Mouse (Mus musculus) cerebellum, adult 11 months (tissue): ENCODE results near the gene Hoxd13.

Source experiments
- DNase-seq: peaks from one replicate; pipeline ENCODE4 v3.0.0; 2022

Gene Hoxd13

DNA sequence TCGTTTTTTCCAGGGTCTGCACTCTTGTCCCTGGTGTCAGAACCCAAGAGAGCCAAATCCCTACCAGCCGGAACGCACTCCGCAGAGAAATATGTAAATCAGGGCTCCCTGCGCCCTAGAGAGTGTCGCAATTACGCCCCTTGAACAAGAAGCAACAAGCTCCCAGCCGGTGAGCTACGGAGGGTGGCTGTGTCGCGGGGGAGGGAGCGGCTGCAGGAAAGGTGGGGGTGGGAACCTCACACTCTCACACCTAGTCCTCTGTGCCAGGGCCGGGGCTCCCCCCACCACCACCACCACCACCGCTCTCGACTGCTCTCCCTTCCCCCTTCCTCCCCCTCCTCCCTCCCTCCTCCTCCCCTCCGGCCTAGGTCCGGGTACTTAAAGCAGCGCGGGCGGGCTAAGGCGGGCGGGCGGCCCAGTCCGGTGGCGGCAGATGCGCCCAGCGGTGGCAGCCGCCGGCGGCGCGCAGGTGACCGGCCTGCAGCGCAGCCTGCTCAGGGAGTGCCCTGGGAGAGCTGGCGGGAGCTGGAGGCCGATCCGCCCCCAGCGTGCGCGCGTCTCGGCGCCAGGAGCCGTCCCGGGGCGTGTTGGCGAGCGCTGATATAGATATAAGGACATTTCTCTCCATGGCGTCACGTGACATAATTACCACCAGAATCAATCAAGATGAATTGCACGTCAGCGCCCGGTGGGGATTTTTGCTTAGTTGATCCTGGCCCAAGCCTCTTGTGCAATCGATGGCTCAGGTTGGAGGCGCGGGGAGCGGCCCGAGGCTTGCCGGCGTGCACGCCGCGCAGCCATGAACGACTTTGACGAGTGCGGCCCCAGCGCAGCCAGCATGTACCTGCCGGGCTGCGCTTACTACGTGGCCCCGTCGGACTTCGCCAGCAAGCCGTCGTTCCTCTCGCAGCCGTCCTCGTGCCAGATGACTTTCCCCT, 13.8 kb downstream of the Hoxd13 start:
- no peak for DNase-seq

DNA sequence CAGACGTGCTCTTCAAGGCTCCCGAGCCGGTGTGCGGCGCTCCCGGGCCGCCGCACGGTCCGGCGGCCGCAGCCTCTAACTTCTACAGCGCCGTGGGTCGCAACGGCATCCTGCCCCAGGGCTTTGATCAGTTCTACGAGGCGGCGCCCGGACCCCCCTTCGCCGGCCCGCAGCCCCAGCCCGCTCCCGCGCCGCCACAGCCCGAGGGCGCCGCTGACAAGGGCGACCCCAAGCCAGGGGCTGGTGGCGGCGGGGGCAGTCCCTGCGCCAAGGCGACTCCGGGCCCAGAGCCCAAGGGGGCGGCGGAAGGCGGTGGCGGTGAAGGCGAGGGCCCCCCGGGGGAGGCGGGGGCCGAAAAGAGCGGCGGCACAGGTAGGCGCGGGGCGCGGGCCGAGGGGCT, 14.7 kb downstream of the Hoxd13 start:
- no peak for DNase-seq

DNA sequence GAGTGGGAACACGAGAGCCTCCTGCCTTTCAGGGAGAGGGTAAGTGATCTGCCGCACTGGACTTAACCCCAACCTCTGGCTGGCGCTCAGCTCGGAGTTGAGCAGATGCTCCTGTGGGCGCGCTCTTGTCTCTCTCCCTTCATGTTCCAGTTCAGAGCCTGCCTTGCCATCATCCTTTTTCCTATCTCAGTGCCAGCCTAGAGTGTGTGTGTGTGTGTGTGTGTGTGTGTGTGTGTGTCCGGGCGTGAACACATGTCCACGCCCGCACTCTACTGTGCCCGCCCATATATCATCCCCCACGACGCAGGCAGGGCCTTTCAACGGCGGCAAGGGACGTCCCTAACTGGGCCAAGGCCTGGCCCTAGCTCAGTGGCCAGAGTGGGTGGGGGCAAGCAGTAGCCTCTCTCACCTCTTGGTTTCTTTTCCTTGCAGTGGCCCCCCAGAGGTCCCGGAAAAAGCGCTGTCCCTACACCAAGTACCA, 15.4 kb downstream of the Hoxd13 start:
- DNase-seq, result no peak

DNA sequence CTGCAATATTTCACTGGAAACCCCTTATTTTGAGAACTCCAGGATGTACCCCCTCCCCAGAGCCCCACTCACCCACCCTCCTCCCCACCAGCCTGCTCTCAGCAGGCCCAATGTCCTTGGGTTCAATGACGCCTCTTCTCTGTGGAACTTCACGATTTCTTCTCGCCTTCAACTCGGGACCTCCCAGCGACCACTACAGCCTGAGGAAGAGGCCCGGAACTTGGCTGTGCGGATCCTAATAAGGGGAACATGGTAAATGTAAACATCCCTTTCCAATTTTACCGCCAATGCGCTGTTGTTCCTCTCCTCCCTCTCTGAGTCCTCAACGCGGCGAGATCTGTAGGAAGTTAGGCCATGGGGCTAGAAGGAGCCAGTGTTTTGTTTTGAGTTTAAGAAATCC, 16.0 kb downstream of the Hoxd13 start:
- no peak for DNase-seq

DNA sequence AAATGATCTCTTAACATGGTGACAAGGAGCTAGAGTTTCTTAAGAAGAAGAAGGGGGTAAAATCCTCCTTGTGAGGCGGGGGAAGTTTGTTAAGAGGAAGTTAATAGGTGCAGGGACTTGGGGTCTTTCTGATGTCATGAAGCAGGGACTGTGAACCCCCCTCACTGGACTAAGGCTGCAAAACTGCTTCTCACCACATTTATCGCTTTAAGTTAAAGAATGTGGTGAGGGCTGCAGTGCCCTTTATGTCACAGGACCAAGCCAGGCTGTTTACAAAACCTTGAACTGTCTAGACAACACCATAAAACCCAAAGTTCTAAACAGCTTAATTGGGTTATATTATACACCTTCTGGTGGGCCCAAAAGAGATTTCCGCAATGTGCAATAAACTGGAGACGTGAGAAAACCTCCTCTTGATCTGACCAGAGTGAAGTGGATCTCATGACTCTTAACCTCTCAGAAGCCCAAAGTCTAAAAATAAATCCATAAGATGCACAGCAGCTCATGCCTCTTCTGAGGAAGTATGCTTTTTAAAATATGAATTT, 17.0 kb downstream of the Hoxd13 start:
- no peak for DNase-seq

DNA sequence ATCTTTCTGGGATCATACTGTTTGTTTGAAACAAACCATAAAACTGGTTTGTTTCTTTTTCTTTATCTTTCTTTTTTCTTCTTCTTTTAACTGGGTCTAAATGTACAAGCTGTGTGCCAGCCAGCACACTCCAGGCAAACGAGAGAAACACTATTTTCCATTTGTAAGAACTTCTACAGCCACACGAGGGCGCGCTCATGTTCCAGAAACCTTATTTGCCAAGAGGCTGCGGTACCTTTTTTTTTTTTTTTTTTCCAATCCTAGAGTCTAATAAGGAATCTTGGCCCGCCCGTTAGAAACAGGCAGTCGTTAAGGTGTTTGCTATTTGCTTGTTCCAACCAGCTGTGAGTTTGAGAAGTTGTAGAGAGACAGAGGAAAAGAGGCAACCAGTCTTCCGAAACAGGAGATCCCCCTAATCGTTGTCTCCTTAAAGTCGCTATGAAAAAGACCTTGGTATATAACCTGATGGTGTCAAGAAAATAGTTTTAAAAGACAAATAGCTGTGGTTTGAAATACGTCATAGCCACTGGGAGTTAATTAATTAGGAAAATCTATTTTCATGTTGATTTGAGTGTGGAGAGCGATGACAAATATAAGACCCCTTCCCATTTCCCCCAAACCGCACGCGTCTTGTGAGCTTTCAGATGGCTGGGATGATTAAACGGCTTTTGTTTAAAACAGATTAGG, 18.3 kb downstream of the Hoxd13 start:
- no peak for DNase-seq

DNA sequence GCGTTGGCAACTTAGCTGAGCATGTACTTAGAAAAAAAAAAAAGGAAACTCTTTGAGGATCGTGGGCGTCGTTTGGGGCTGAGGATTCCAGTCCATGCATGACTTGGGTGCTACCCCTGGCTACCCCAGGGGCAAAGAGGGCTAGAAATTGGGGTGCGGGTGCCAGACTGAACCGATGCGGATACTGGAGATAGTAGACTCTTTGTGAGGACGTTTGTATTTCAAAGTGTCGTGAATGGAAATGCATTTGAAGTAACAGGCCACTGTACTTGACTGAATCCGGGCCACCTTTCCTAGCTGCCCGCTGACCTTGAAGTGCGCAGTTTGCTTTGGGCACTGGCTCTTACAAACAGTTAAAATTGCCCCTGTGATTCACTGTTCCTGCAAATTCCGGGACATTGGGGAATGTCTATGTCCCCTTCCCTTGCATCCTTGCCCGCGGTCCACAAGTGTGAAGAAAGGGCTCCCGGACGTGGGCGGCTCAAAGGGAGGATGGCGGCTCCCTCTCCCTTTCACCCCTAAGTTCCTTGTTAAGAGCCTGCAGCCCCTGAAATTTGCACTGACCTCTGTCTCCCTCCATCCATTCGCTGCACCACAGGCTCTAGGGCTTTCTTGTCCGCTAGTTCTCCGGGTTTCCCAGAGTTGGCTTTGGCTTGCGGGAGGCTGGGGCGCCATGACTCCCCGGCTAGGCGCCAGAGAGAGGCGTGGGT, 19.0 kb downstream of the Hoxd13 start:
- DNase-seq, result no peak

DNA sequence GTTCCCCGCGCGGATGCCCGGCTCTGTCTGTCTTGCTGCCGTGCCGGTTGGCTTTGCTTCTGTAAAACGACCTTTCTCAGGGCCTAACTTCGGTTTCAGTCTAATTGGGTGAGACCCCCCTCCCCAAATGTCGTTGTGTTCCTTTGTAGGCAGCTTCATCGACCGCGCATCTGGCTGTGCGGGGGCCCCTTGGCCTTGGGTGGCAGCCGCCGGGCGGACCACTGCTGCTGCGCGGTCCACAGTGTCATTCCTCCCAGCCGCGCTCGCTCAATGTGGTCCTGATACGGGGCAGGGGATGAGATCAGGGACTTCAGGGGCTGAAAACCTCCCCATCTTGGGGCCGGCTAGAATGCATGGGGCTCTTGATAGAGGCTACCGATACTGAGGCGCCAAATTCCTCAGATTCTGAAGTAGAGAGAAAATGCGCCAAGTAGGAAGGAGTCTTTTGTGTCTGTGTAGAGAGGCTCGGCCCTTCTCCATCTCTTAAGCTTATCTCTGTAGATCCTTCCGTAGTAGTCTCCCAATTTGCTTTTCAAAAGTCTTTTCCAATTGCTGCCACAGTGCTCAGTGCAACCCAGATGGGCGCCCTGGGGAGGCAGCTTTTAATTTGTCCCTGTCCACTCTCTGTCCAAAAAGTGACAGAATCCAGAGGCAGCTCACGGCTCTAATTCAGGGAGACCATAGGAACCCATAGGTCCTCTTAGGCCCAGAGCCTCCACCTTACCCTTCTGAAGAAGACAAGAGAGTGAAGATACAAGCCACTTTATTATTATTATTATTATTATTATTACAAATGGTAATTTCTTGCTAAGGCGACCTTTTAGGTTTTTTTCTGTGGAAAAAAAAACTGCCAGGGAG, 19.8 kb downstream of the Hoxd13 start:
- DNase-seq, result no peak

DNA sequence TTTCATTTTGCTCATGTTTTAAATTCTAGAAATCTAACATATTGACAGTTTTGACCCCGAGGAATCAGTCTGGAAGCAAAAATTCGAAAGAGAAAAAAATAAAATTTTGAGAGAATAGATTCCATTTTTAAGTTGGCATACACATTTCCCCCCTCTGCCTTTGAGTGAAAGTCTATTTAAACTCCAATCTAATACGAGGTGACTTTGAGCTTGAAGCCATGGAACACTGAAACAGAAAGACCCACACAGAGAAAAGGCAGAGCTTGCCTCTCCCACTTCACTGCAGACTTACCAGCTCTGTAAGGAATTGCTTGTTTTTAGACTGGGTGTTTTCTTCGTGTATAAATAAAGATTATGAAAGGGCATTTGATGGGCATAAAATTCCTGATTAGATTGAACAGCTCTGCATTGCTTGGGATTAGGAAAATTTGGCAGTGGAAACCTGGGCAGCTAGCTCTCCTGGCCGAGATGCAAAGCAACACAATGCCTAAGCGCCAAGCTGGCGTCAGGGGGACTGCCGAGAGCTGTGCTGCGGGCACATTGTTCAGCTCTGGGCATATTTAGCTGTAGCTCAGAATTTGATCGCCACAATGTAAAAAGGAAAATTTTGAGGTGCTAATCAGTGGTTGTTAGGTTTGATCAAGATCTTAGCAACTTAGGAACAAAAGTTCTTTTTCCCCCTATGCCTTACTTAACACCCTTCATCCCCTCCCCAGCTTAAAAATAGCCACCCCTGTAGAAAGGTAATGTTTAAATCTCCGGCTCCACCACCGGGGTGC, 20.9 kb downstream of the Hoxd13 start:
- DNase-seq, result no peak

DNA sequence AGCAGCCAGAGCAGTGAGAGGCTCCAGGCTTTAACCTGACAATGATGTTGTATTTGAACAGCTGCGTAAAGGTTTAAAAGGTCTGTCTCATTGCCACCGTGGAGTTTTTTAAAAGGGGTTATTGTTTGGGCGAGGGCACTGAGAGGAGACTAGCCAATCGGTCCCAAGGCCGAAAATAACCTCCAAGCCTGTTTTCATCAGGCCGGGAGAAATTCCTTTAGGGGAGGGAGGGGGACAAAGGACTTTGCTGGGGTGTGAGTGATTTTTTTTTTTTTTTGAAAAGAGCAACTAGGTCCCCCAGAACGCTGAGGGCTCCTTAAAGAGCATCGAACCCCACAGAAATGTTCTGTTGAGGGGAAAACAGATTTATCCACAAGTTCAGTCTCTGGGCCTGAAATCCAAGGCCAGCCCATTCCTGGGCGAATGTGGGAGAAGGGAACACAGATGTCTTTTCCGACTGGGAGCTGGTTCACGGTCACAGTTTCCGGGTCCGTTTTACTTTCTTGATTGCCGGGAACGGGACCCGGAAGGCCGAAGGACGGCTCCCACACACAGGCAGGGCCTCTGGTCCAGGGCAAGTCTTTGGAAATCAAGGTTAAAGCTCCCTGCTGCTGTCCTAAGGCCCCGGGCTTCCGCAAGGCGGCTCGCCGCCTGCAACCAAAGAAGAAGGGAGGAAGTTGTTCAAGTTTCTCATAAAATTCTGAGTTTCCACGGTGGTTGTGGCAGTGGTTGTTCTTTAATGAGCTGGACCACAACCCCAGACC, 21.6 kb downstream of the Hoxd13 start:
- no peak for DNase-seq

DNA sequence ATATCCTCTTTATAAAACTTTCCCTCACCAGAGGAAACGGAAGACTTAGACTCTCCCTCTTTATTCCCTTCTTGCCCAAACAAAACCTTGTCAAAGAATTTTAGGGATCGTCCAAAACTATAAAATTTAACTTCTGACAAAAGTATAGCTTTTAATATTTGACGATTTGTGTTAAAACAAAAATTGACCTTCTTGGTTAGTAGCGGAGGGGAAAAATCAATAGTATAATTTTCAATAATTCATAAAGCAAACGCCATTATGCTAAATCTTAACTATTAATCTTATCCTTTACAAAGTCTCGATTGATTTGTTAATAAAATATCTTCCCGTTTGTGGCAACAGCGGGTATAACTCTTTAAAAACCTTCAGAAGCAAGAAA, 22.2 kb downstream of the Hoxd13 start:
- DNase-seq, result no peak

DNA sequence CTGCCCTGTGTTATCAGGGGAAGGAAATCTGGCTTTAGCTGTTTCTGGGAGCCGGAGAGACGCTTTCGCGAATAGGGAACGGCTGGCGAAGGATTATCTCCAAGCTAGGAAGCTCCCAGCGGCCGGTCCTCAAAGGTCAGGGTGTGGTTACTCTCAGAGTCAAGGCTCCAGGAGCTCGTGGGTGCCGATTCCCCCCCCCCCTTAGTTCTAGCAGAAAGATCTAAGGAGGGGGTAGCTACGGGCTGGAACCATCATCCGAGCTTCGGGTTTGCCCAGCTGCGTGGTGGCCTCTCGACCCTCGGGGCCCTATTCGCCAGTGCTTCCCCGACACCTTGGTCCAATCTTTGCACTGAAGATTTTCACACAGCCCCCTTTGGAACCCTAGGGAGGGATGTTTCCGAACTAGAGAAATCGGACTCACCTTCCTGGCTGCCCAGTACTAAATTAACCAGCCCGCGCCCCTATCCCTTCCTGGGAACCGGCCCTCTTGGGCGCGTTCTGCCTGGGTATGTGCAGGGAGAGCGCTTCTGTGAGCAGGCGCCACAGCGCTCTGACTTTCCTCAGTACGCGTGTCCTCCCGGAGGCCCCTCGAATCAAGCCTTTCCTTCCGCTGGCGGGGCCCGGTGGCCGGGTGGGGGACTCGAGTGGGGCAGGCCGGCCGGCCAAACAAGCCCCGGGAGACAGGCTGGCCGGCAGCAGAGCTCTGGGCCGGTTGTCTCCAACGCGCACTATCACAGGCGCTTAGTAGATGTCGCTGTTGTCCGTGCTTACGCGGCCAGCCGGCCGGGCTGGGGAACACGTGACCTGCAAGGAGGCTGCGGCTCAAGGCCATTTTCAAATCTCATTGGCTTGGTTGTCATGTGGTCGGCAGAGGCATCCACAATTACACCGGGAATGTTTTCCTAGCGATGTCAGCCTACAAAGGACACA, 23.2 kb downstream of the Hoxd13 start, which contains the start of gene Hoxd10:
TSS of gene Hoxd10 (plus strand) at position 903 of the 930 bp plus-strand sequence.
- no peak for DNase-seq

DNA sequence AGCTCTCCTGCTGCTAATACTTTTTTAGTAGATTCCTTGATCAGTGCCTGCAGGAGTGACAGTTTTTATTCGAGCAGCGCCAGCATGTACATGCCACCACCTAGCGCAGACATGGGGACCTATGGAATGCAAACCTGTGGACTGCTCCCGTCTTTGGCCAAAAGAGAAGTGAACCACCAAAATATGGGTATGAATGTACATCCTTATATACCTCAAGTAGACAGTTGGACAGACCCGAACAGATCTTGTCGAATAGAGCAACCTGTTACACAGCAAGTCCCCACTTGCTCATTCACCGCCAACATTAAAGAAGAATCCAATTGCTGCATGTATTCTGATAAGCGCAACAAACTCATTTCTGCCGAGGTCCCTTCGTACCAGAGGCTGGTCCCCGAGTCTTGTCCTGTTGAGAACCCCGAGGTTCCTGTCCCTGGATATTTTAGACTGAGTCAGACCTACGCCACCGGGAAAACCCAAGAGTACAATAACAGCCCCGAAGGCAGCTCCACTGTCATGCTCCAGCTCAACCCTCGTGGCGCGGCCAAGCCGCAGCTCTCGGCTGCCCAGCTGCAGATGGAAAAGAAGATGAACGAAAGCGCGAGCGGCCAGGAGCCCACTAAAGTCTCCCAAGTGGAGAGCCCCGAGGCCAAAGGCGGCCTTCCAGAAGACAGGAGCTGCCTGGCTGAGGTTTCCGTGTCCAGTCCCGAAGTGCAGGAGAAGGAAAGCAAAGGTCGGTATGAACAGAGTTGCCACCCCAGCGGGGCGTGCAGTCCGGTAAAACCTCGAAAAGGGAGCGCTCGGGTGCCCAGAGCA, 24.1 kb downstream of the Hoxd13 start:
- no peak for DNase-seq

DNA sequence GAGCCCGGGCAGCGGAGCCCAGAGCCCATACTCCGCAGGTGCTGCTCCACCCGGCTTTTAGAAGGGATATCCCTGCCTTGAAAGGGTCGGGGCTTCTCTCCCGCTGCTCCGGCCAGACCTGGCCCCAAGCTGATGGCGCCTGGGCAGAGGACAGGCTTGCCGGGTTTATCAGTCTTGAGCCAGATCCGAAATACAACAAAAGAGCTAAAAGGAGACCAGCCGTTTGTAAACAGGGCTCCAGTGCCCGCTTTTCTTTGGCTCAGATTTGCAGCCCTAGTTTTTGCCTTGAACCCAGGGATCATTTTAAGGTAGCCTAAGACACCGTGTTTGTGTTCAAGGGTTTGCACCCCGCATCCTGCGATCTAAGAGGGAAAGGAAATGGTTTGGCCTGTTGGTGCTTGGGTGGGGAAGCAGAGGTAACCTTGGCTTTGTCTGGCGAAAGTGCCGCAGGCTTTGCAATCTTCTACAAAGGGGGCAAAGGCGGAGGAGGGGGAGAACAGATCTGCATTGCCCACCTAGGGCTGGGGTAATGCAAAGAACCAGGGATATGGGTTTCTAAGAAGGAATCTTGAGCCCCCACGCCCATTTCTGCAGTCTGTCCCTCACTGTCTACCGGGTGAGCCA, 24.8 kb downstream of the Hoxd13 start:
- no peak for DNase-seq

DNA sequence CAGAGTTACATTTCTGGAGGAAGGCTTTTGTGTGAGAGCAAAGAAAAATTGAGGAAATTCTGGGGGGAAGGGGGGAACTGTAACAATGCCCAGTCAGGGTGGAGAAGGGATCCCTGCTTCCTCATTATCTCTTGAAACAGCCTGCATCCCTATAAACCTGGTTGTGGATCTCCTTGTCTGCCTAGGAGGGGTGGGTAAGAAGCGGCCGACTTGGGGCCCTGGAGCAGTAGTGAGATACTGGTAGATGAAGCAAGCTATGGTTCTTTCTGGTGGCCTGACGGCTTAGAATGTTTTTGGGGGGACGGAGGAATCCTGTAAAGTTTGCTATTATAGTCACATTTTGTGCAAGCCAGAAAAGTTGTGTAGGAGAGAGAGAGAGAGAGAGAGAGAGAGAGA, 25.3 kb downstream of the Hoxd13 start:
- no peak for DNase-seq

DNA sequence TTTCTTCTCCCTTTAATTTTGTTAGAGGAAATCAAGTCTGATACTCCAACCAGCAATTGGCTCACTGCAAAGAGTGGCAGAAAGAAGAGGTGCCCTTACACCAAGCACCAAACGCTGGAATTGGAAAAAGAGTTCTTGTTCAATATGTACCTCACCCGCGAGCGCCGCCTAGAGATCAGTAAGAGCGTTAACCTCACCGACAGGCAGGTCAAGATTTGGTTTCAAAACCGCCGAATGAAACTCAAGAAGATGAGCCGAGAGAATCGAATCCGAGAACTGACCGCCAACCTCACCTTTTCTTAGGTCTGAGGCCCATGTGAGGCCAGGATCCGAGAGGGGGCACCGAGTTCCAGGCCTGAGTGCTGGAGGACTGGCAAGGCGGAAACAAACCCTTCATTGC, 26.0 kb downstream of the Hoxd13 start:
- DNase-seq, result no peak

DNA sequence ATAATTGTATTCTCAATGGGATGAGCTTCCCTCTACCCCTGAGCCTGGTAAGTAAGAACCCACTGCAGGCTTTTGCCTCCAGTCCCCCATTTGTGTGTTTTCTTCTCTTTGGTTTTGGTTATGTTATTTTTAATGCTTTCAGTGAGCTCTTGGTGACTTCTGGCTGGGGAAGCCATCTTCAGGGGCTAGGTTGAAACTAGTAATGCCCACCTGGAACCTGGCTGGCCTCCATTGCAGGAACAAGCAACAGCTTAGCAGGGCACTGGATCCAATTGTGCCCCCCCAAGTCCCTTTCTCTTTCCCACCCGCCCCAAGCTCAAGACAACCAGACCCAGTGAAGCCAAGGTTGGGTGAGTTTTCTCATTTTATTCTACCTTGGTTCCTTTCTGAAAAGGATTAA, 27.3 kb downstream of the Hoxd13 start:
- no peak for DNase-seq

DNA sequence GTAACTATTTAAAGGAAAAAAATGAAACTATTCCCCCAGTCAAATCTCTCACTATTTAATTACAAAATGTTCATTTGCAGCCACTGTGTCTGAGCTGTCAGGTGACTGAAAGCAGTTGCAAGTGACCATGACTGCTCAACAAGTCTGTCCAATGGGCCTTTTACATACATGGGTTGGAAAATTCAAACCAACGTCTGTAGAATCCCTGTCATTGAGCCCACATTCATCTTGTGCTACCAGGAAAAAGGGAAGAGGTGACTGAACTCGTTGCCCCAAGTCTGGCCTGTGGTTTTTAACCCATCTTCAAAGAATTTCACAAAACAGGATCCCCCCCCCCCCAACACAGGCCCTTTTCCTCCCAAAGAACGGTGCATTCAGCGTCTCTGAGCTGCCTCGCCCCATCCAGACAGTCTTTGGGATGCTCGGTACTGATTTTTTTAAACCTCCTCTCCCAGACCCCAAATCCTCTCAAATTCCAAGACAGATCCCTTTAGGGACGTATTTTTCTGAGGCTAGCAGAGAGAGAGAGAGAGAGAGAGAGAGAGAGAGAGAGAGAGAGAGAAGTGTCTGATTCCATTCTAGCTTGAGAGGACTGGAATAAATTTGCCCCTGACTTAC, 27.8 kb downstream of the Hoxd13 start:
- DNase-seq, result no peak
